9 mouse cellular contexts compared by ENCODE assay signal in genomic region chr1:124845681-124846080, GRCm38 (mm10).
DNase-seq lines count a peak whose midpoint lies in the region; ATAC-seq and TF ChIP-seq lines count a peak whose summit lies in the region.
"Had no signal": no experiment of that assay in that cellular context is flagged by ENCODE, and none has a peak within 500 bp of the region (broad histone marks: within the 10 kb centered on the region; RNA-seq: fewer than 3 reads in every experiment).

No protein-coding gene starts in this region.

- intact Hi-C loops in gastrocnemius, postnatal 14 days (cut with DNase I; ENCODE audit: low total_unique reads): no loop called here
- intact Hi-C loops in gastrocnemius, adult 2 months (cut with DNase I): no loop called here

- no peak for TF ChIP-seq CTCF in gastrocnemius, adult 2 months (IDR thresholded peaks at IDR 0.05)
- TF ChIP-seq CTCF in midbrain, postnatal 0 days (IDR thresholded peaks at IDR 0.05): no peak
- TF ChIP-seq CTCF in liver, postnatal 0 days (IDR thresholded peaks at IDR 0.05; ENCODE audit: low read depth): no peak

- no peak for ATAC-seq in midbrain, postnatal 0 days (ENCODE audit: low FRiP score)
- ATAC-seq in midbrain, embryonic 13.5 days: no peak
- no peak for ATAC-seq in liver, postnatal 0 days

- H3K27me3 ChIP-seq in midbrain, postnatal 0 days (ENCODE audit: insufficient read depth, low read length): no peaks in the 10 kb centered on the region
- H3K27me3 ChIP-seq in midbrain, embryonic 13.5 days: no peaks in the 10 kb centered on the region
- no peaks in the 10 kb centered on the region for H3K27me3 ChIP-seq in liver, postnatal 0 days (ENCODE audit: insufficient read depth, low read length)
- H3K27me3 ChIP-seq: liver, embryonic 15.5 days had no signal

- no peaks in the 10 kb centered on the region for H3K9me3 ChIP-seq in midbrain, postnatal 0 days (ENCODE audit: low read length)
- no peaks in the 10 kb centered on the region for H3K9me3 ChIP-seq in midbrain, embryonic 13.5 days
- H3K9me3 ChIP-seq in liver, postnatal 0 days (ENCODE audit: low read length): 0 out of 2 replicates have a peak, but pooled peaks cover 5% of the 10 kb centered on the region

- peak overlapping the region; percentile 4; the same call in 1 of the 2 replicates for H3K4me2 ChIP-seq in midbrain, postnatal 0 days (ENCODE audit: low read depth, low read length, poor library complexity, severe bottlenecking)
- H3K4me2 ChIP-seq in midbrain, embryonic 13.5 days (replicated peaks): no peak overlapping the region
- no peak overlapping the region for H3K4me2 ChIP-seq in liver, postnatal 0 days (ENCODE audit: low read depth, low read length)
- H3K4me2 ChIP-seq: liver, embryonic 15.5 days had no signal

- H3K36me3 ChIP-seq in midbrain, postnatal 0 days (ENCODE audit: insufficient read depth, low read length): no peaks in the 10 kb centered on the region
- no peaks in the 10 kb centered on the region for H3K36me3 ChIP-seq in midbrain, embryonic 13.5 days
- no peaks in the 10 kb centered on the region for H3K36me3 ChIP-seq in liver, postnatal 0 days (replicated peaks; ENCODE audit: insufficient read depth, low read length)
- H3K36me3 ChIP-seq: liver, embryonic 15.5 days had no signal

- H3K4me3 ChIP-seq in gastrocnemius, adult 2 months: no peak overlapping the region
- H3K4me3 ChIP-seq in midbrain, postnatal 0 days (ENCODE audit: low read depth, low read length): no peak overlapping the region
- no peak overlapping the region for H3K4me3 ChIP-seq in midbrain, embryonic 13.5 days (replicated peaks)
- no peak overlapping the region for H3K4me3 ChIP-seq in liver, postnatal 0 days (ENCODE audit: low read depth, low read length)
- H3K4me3 ChIP-seq: liver, embryonic 15.5 days had no signal

- 47% methylated on average over 6 of the region's 6 CpGs for WGBS in midbrain, postnatal 0 days
- WGBS in midbrain, embryonic 13.5 days: 61% methylated on average over 6 of the region's 6 CpGs
- WGBS in liver, postnatal 0 days (ENCODE audit: insufficient replicate concordance): 59% methylated on average over 6 of the region's 6 CpGs

- DNase-seq in gastrocnemius, postnatal 14 days: peak; percentile 4
- no peak for DNase-seq in gastrocnemius, adult 2 months
- DNase-seq in midbrain, postnatal 0 days (ENCODE audit: low spot score): peak; percentile 3
- peak; percentile 36 for DNase-seq in embryo, embryonic 9.5 days (ENCODE audit: extremely low spot score)
- peak; percentile 14 for DNase-seq in liver, postnatal 0 days
- no peak for DNase-seq in layer of hippocampus, adult 8-10 months (ENCODE audit: low spot score in 2 of 2)
- no peak for DNase-seq in spleen, postnatal 36 days (ENCODE audit: low spot score in 2 of 2)

- H3K4me1 ChIP-seq in midbrain, postnatal 0 days (ENCODE audit: insufficient read depth, low read length): no peaks in the 10 kb centered on the region
- no peaks in the 10 kb centered on the region for H3K4me1 ChIP-seq in midbrain, embryonic 13.5 days (replicated peaks)
- H3K4me1 ChIP-seq in liver, postnatal 0 days (ENCODE audit: insufficient read depth): no peaks in the 10 kb centered on the region
- H3K4me1 ChIP-seq: liver, embryonic 15.5 days had no signal

- no peak overlapping the region for H3K9ac ChIP-seq in midbrain, postnatal 0 days (replicated peaks; ENCODE audit: low read length, poor library complexity, severe bottlenecking)
- H3K9ac ChIP-seq in midbrain, embryonic 13.5 days (replicated peaks): no peak overlapping the region
- no peak overlapping the region for H3K9ac ChIP-seq in liver, postnatal 0 days (replicated peaks)
- H3K9ac ChIP-seq: liver, embryonic 15.5 days had no signal

- no peak for TF ChIP-seq EP300 in liver, postnatal 0 days (IDR thresholded peaks at IDR 0.05; ENCODE audit: low read depth)

- H3K27ac ChIP-seq in gastrocnemius, adult 2 months: no peak overlapping the region
- no peak overlapping the region for H3K27ac ChIP-seq in midbrain, postnatal 0 days (ENCODE audit: low read depth, low read length)
- H3K27ac ChIP-seq in midbrain, embryonic 13.5 days: no peak overlapping the region
- H3K27ac ChIP-seq in liver, postnatal 0 days (ENCODE audit: low read depth): no peak overlapping the region
- H3K27ac ChIP-seq: liver, embryonic 15.5 days had no signal

Comparison
In these comparisons a context has a peak if more than half of its experiments do, and no peak if none do; other contexts are left out.
1. DNase-seq: peak in gastrocnemius, postnatal 14 days (single experiment), midbrain, postnatal 0 days (single experiment), embryo, embryonic 9.5 days (single experiment) and liver, postnatal 0 days (single experiment); none in gastrocnemius, adult 2 months (single experiment), layer of hippocampus, adult 8-10 months (0 of 2) and spleen, postnatal 36 days (0 of 2).